Mouse (Mus musculus): Measurements from ENCODE around the gene Cx3cr1. TPM values are rescaled to one million over a fixed set of nuclear protein-coding genes. Genes with fewer than 3 reads are reported as not detected.

Cx3cr1 gene
- total and polyA plus RNA-seq, 3 experiments: 1.2 to 4.4 (median 3.7) TPM

- intact Hi-C loops (cut with DNase I): no loop called here
- H3K4me1 ChIP-seq (ENCODE audit: control insufficient read depth, insufficient read depth, low read length): no peaks in the 10 kb centered on the region
- DNase-seq: peak in 1 of 2 experiments; percentile 20
These were observed 10.9 kb upstream of the Cx3cr1 start for GRCm38 (mm10) chr9:120080546-120081108.

GRCm38 (mm10) chr9:120079901-120080300, 10.2 kb upstream of the Cx3cr1 start:
- no peak overlapping the region for H3K9ac ChIP-seq (ENCODE audit: low read depth, low read length)
- H3K79me2 ChIP-seq (replicated peaks; ENCODE audit: control insufficient read depth, insufficient read depth, low read length): no peaks in the 10 kb centered on the region
- no peaks in the 10 kb centered on the region for H3K4me1 ChIP-seq (ENCODE audit: control insufficient read depth, insufficient read depth, low read length)
- intact Hi-C loops (cut with DNase I): no loop called here
- H3K4me3 ChIP-seq: no peak overlapping the region
- 61% methylated on average over 7 of the region's 7 CpGs for WGBS
- TF ChIP-seq EP300 (IDR thresholded peaks at IDR 0.05; ENCODE audit: insufficient read depth, low read depth, low read length) (no peak), POLR2A (IDR thresholded peaks at IDR 0.05; ENCODE audit: insufficient read depth, low read depth, low read length) (no peak), CTCF (IDR thresholded peaks at IDR 0.05) (no peak)
- no peak for DNase-seq
- H3K27me3 ChIP-seq (ENCODE audit: control insufficient read depth, insufficient read depth, low read length): no peaks in the 10 kb centered on the region
- H3K27ac ChIP-seq: no peak overlapping the region
- no peaks in the 10 kb centered on the region for H3K36me3 ChIP-seq (ENCODE audit: control insufficient read depth, insufficient read depth, low read length)

More at GRCm38 (mm10) chr9:120080546-120081108, 10.9 kb upstream of the Cx3cr1 start:
- 72% methylated on average over 8 of the region's 8 CpGs for WGBS
- H3K4me3 ChIP-seq: no peak overlapping the region
- no peaks in the 10 kb centered on the region for H3K27me3 ChIP-seq (ENCODE audit: control insufficient read depth, insufficient read depth, low read length)
- 0 out of 2 replicates have a peak, but pooled peaks have one; percentile 9 for TF ChIP-seq CTCF (IDR thresholded peaks at IDR 0.05)
- no peak for TF ChIP-seq EP300 (IDR thresholded peaks at IDR 0.05; ENCODE audit: insufficient read depth, low read depth, low read length)
- no peaks in the 10 kb centered on the region for H3K36me3 ChIP-seq (ENCODE audit: control insufficient read depth, insufficient read depth, low read length)
- H3K79me2 ChIP-seq (replicated peaks; ENCODE audit: control insufficient read depth, insufficient read depth, low read length): no peaks in the 10 kb centered on the region
- H3K9ac ChIP-seq (ENCODE audit: low read depth, low read length): no peak overlapping the region
- no peak overlapping the region for H3K27ac ChIP-seq

GRCm38 (mm10) chr9:120078241-120078640, 8.6 kb upstream of the Cx3cr1 start:
- Histone ChIP-seq H3K27me3 (ENCODE audit: control insufficient read depth, insufficient read depth, low read length) (no peaks in the 10 kb centered on the region), H3K79me2 (replicated peaks; ENCODE audit: control insufficient read depth, insufficient read depth, low read length) (no peaks in the 10 kb centered on the region), H3K36me3 (ENCODE audit: control insufficient read depth, insufficient read depth, low read length) (no peaks in the 10 kb centered on the region), H3K27ac (no peak overlapping the region), H3K4me3 (no peak overlapping the region), H3K4me1 (ENCODE audit: control insufficient read depth, insufficient read depth, low read length) (no peaks in the 10 kb centered on the region), H3K9ac (ENCODE audit: low read depth, low read length) (no peak overlapping the region)
- 79% methylated on average over 3 of the region's 3 CpGs for WGBS
- TF ChIP-seq POLR2A (IDR thresholded peaks at IDR 0.05; ENCODE audit: insufficient read depth, low read depth, low read length) (no peak), EP300 (IDR thresholded peaks at IDR 0.05; ENCODE audit: insufficient read depth, low read depth, low read length) (no peak), CTCF (IDR thresholded peaks at IDR 0.05) (no peak)
- intact Hi-C loops (cut with DNase I): no loop called here
- no peak for DNase-seq

GRCm38 (mm10) chr9:120074516-120074915, 4.8 kb upstream of the Cx3cr1 start:
- 0 out of 2 replicates have a peak, but pooled peaks cover 1% of the 10 kb centered on the region for H3K4me1 ChIP-seq (ENCODE audit: control insufficient read depth, insufficient read depth, low read length)
- no peaks in the 10 kb centered on the region for H3K36me3 ChIP-seq (ENCODE audit: control insufficient read depth, insufficient read depth, low read length)
- H3K79me2 ChIP-seq (replicated peaks; ENCODE audit: control insufficient read depth, insufficient read depth, low read length): no peaks in the 10 kb centered on the region
- DNase-seq: no peak
- intact Hi-C loops (cut with DNase I): no loop called here
- no peak for TF ChIP-seq POLR2A (IDR thresholded peaks at IDR 0.05; ENCODE audit: insufficient read depth, low read depth, low read length)
- no peak for TF ChIP-seq EP300 (IDR thresholded peaks at IDR 0.05; ENCODE audit: insufficient read depth, low read depth, low read length)
- no peak for TF ChIP-seq CTCF (IDR thresholded peaks at IDR 0.05)
- WGBS: 84% methylated on average over 7 of the region's 7 CpGs
- H3K27me3 ChIP-seq (ENCODE audit: control insufficient read depth, insufficient read depth, low read length): no peaks in the 10 kb centered on the region
- no peak overlapping the region for H3K27ac ChIP-seq
- no peak overlapping the region for H3K4me3 ChIP-seq
- H3K9ac ChIP-seq (ENCODE audit: low read depth, low read length): no peak overlapping the region

- DNase-seq: peak; percentile 83 to 90
- intact Hi-C loops (cut with DNase I): loop anchor here (1.0 to 2.0 kb wide), 4 partner anchors 46 to 160 kb away; no protein-coding TSS in a partner anchor
- 11% methylated on average over 3 of the region's 3 CpGs for WGBS
- Histone ChIP-seq H3K9ac (ENCODE audit: low read depth, low read length) (no peak overlapping the region), H3K27ac (no peak overlapping the region), H3K36me3 (ENCODE audit: control insufficient read depth, insufficient read depth, low read length) (no peaks in the 10 kb centered on the region), H3K79me2 (replicated peaks; ENCODE audit: control insufficient read depth, insufficient read depth, low read length) (no peaks in the 10 kb centered on the region), H3K4me1 (ENCODE audit: control insufficient read depth, insufficient read depth, low read length) (0 out of 2 replicates have a peak, but pooled peaks cover 1% of the 10 kb centered on the region), H3K27me3 (ENCODE audit: control insufficient read depth, insufficient read depth, low read length) (no peaks in the 10 kb centered on the region), H3K4me3 (no peak overlapping the region)
- TF ChIP-seq POLR2A (IDR thresholded peaks at IDR 0.05; ENCODE audit: insufficient read depth, low read depth, low read length) (no peak), EP300 (IDR thresholded peaks at IDR 0.05; ENCODE audit: insufficient read depth, low read depth, low read length) (peak; percentile 85), CTCF (IDR thresholded peaks at IDR 0.05) (no peak; the same call in 1 of the 2 replicates)
These were observed 3.5 kb upstream of the Cx3cr1 start for GRCm38 (mm10) chr9:120073169-120073568.

- Histone ChIP-seq H3K27me3 (ENCODE audit: control insufficient read depth, insufficient read depth, low read length) (no peaks in the 10 kb centered on the region), H3K9ac (ENCODE audit: low read depth, low read length) (no peak overlapping the region), H3K4me3 (no peak overlapping the region), H3K36me3 (ENCODE audit: control insufficient read depth, insufficient read depth, low read length) (no peaks in the 10 kb centered on the region), H3K27ac (no peak overlapping the region), H3K4me1 (ENCODE audit: control insufficient read depth, insufficient read depth, low read length) (0 out of 2 replicates have a peak, but pooled peaks cover 1% of the 10 kb centered on the region), H3K79me2 (replicated peaks; ENCODE audit: control insufficient read depth, insufficient read depth, low read length) (no peaks in the 10 kb centered on the region)
- TF ChIP-seq POLR2A (IDR thresholded peaks at IDR 0.05; ENCODE audit: insufficient read depth, low read depth, low read length) (no peak), CTCF (IDR thresholded peaks at IDR 0.05) (no peak), EP300 (IDR thresholded peaks at IDR 0.05; ENCODE audit: insufficient read depth, low read depth, low read length) (no peak)
- DNase-seq: peak in 1 of 2 experiments; percentile 31
- intact Hi-C loops (cut with DNase I): no loop called here
- 63% methylated on average over 2 of the region's 2 CpGs for WGBS
These were observed 1.6 kb upstream of the Cx3cr1 start for GRCm38 (mm10) chr9:120071251-120071650.
